Mouse (Mus musculus): ENCODE measurements at regions not wholly inside any gene's neighbourhood (a gene's known extent, or its start where the extent isn't known, plus 50 kb on each side); places are given as distances from the start of the nearest gene placed in this dataset.

GRCm38 (mm10) chr6:51788156-51788555 lies 224.2 kb downstream of the Skap2 start:
- no peak for TF ChIP-seq POLR2A (IDR thresholded peaks at IDR 0.05; ENCODE audit: low read depth, low read length)
- TF ChIP-seq CTCF (IDR thresholded peaks at IDR 0.05; ENCODE audit: borderline replicate concordance, insufficient read depth, low read length): no peak

All from embryonic fibroblast, embryonic 13.5 days (primary cell).